Comparison of ENCODE assay signal across 9 mouse cellular contexts in genomic region chr12:80853737-80854136, GRCm38 (mm10).
DNase-seq lines count a peak whose midpoint lies in the region; ATAC-seq lines count a peak whose summit lies in the region.
"Had no signal": no experiment of that assay in that cellular context is flagged by ENCODE, and none has a peak within 500 bp of the region (broad histone marks: within the 10 kb centered on the region; RNA-seq: fewer than 3 reads in every experiment).

No protein-coding gene starts in this region.

- no peaks in the 10 kb centered on the region for H3K27me3 ChIP-seq in heart, embryonic 10.5 days (ENCODE audit: insufficient read depth, poor library complexity, severe bottlenecking)
- no peaks in the 10 kb centered on the region for H3K27me3 ChIP-seq in lung, embryonic 15.5 days
- H3K27me3 ChIP-seq: neural tube, embryonic 13.5 days had no signal

- H3K4me2 ChIP-seq in lung, embryonic 15.5 days = no peak overlapping the region; the same call in 1 of the 2 replicates
- H3K4me2 ChIP-seq: neural tube, embryonic 13.5 days had no signal

- DNase-seq in heart, adult 11 months = peak; percentile 97
- no peak for DNase-seq in heart, embryonic 10.5 days (ENCODE audit: low spot score)
- peak; percentile 74 for DNase-seq in 3T3-L1 (ENCODE audit: low read depth, low spot score)
- no peak for DNase-seq in urinary bladder, adult 2 months (ENCODE audit: low spot score)
- DNase-seq in cerebellum, postnatal 36 days = no peak

- 71% methylated on average over 3 of the region's 3 CpGs for WGBS in heart, embryonic 10.5 days
- WGBS in lung, embryonic 15.5 days = 17% methylated on average over 3 of the region's 3 CpGs

- H3K9ac ChIP-seq in lung, embryonic 15.5 days = no peak overlapping the region
- H3K9ac ChIP-seq: neural tube, embryonic 13.5 days had no signal

- peak; percentile 79 for ATAC-seq in common myeloid progenitor, adult 5-6 weeks (replicated peaks; ENCODE audit: low read depth, poor library complexity, severe bottlenecking)
- peak; percentile 80; the same call in 1 of the 2 replicates for ATAC-seq in lung, embryonic 15.5 days (ENCODE audit: borderline replicate concordance, extremely low read depth, low FRiP score, low TSS enrichment)
- no peak for ATAC-seq in erythroid progenitor cell, adult 5-6 weeks (replicated peaks; ENCODE audit: low FRiP score, poor library complexity, severe bottlenecking)

- H3K27ac ChIP-seq in heart, embryonic 10.5 days = no peak overlapping the region
- H3K27ac ChIP-seq in lung, embryonic 15.5 days = peak overlapping the region; percentile 84
- H3K27ac ChIP-seq: neural tube, embryonic 13.5 days had no signal

- no peaks in the 10 kb centered on the region for H3K9me3 ChIP-seq in heart, embryonic 10.5 days
- no peaks in the 10 kb centered on the region for H3K9me3 ChIP-seq in lung, embryonic 15.5 days
- H3K9me3 ChIP-seq: neural tube, embryonic 13.5 days had no signal

- H3K4me3 ChIP-seq in heart, embryonic 10.5 days = no peak overlapping the region
- no peak overlapping the region for H3K4me3 ChIP-seq in lung, embryonic 15.5 days
- H3K4me3 ChIP-seq: neural tube, embryonic 13.5 days had no signal

- H3K36me3 ChIP-seq in heart, embryonic 10.5 days = no peaks in the 10 kb centered on the region
- no peaks in the 10 kb centered on the region for H3K36me3 ChIP-seq in lung, embryonic 15.5 days
- H3K36me3 ChIP-seq: neural tube, embryonic 13.5 days had no signal

- peaks cover 19% of the 10 kb centered on the region for H3K4me1 ChIP-seq in heart, embryonic 10.5 days
- H3K4me1 ChIP-seq in lung, embryonic 15.5 days = peaks cover 37% of the 10 kb centered on the region

Comparison
In these comparisons a context has a peak if more than half of its experiments do, and no peak if none do; other contexts are left out.
1. DNase-seq: peak in heart, adult 11 months (single experiment) and 3T3-L1 (single experiment); none in heart, embryonic 10.5 days (single experiment), urinary bladder, adult 2 months (single experiment) and cerebellum, postnatal 36 days (0 of 2).